8 mouse cellular contexts compared by ENCODE assay signal in genomic region chr13:49681351-49682232, GRCm38 (mm10). TPM values are rescaled to one million over a fixed set of nuclear protein-coding genes. Genes with fewer than 3 reads are reported as not detected.
DNase-seq lines count a peak whose midpoint lies in the region; ATAC-seq lines count a peak whose summit lies in the region.

Iars (plus strand) TSS chr13:49682100.

- peak within 1 kb of the TSS; percentile 68 for H3K27ac ChIP-seq in lung, embryonic 16.5 days (ENCODE audit: low read length)

- H3K4me3 ChIP-seq in lung, embryonic 16.5 days (ENCODE audit: low read length), result peak within 1 kb of the TSS; percentile 76

- 4% methylated on average over 26 of the region's 26 CpGs for WGBS in lung, embryonic 16.5 days

- H3K36me3 ChIP-seq in lung, embryonic 16.5 days (ENCODE audit: control insufficient read depth, insufficient read depth, low read length), result 0 out of 2 replicates have a peak, but pooled peaks cover 3% of the 10 kb centered on the region

- H3K4me1 ChIP-seq in lung, embryonic 16.5 days (replicated peaks; ENCODE audit: control insufficient read depth, insufficient read depth, low read length), result peaks cover 3% of the 10 kb centered on the region

- peak within 1 kb of the TSS; percentile 78 for H3K9ac ChIP-seq in lung, embryonic 16.5 days (ENCODE audit: low read length)

- peak; percentile 99 for DNase-seq in MEL-GATA-1-ER (ENCODE audit: extremely low read depth, low read depth)
- peak; percentile 99 for DNase-seq in cerebellum, adult 8-10 months
- peak; percentile 98 for DNase-seq in forelimb bud, embryonic 11.5 days (ENCODE audit: low read depth, low spot score)
- peak; percentile 100 for DNase-seq in layer of hippocampus, adult 9-10 months (ENCODE audit: low spot score)
- DNase-seq in ovary, postnatal 10 days (ENCODE audit: low spot score), result peak; percentile 100
- DNase-seq in thymus, postnatal 10 days (ENCODE audit: low spot score in 2 of 2), result peak; percentile 97 to 98

- H3K4me2 ChIP-seq in lung, embryonic 16.5 days (ENCODE audit: low read depth, low read length), result peak within 1 kb of the TSS; percentile 80

- no peaks in the 10 kb centered on the region for H3K9me3 ChIP-seq in lung, embryonic 16.5 days (ENCODE audit: control insufficient read depth, low read length)

- H3K27me3 ChIP-seq in lung, embryonic 16.5 days (ENCODE audit: control insufficient read depth, insufficient read depth, low read depth, low read length), result no peaks in the 10 kb centered on the region

- ATAC-seq in hematopoietic stem cell, adult 5-6 weeks (replicated peaks in 1 of 2; ENCODE audit: insufficient read depth in 1 of 2, low FRiP score in 2 of 2, low TSS enrichment in 1 of 2, low read depth in 1 of 2, poor library complexity in 2 of 2, severe bottlenecking in 2 of 2), result peak; percentile 100
- ATAC-seq in lung, embryonic 16.5 days (ENCODE audit: low read depth), result peak; percentile 100

RNA-seq across cellular contexts. Expression of gene Iars, which starts in this region (rescaled TPM):
- total RNA-seq in hematopoietic stem cell, adult 5-6 weeks (2017), result 52.3 and 63.5 TPM in 2 replicates
- polyA plus RNA-seq in lung, embryonic 16.5 days (2015; fragmentation: Nextera tagmentation; extraction: Ambion mirVana), result 53.7 and 55.1 TPM in 2 replicates

Comparison
In these comparisons a context has a peak if more than half of its experiments do, and no peak if none do; other contexts are left out.
1. Peak in every context shown above with its lines: DNase-seq, ATAC-seq, H3K4me3 ChIP-seq and H3K27ac ChIP-seq.